Mouse (Mus musculus) liver, postnatal 0 days (tissue): ENCODE measurements at regions not wholly inside any gene's neighbourhood (a gene's known extent, or its start where the extent isn't known, plus 50 kb on each side); places are given as distances from the start of the nearest gene placed in this dataset.

ENCODE experiments used
- ATAC-seq: fragments of 200-750 bp; cut with Nextera tagmentation; 2 replicates; pipeline ENCODE4 v1.8.0; 2017; ENCODE audit warnings: mild to moderate bottlenecking, moderate library complexity
- DNase-seq: peaks from one replicate; pipeline ENCODE4 v3.0.0-alpha.2; 2016
- H3K27ac ChIP-seq: fragments of 300-500 bp; sonication (generic); 2 replicates; pipeline ENCODE4 v1.5.1; 2014; ENCODE audit warnings: antibody characterized with exemption, moderate library complexity, mild to moderate bottlenecking, low read depth
- H3K27me3 ChIP-seq: fragments of 300-500 bp; sonication (generic); 2 replicates; pipeline ENCODE4 v1.6.1; 2014; ENCODE audit warnings: low read length, control low read depth, mixed read lengths; ENCODE audit not compliant: insufficient read depth
- H3K36me3 ChIP-seq: fragments of 300-500 bp; sonication (generic); replicated peaks from 2 replicates; pipeline ENCODE4 v1.6.1; 2014; ENCODE audit warnings: mild to moderate bottlenecking, control low read depth, low read length, moderate library complexity, mixed read lengths; ENCODE audit not compliant: insufficient read depth
- H3K4me1 ChIP-seq: fragments of 300-500 bp; sonication (generic); 2 replicates; pipeline ENCODE4 v1.6.1; 2014; ENCODE audit warnings: antibody characterized with exemption, mild to moderate bottlenecking, control low read depth; ENCODE audit not compliant: insufficient read depth
- H3K4me2 ChIP-seq: fragments of 300-500 bp; sonication (generic); 2 replicates; pipeline ENCODE4 v1.6.1; 2014; ENCODE audit warnings: low read depth, mild to moderate bottlenecking, low read length, moderate library complexity, mixed read lengths
- H3K4me3 ChIP-seq: fragments of 300-500 bp; sonication (generic); 2 replicates; pipeline ENCODE4 v1.5.1; 2014; ENCODE audit warnings: low read depth, low read length
- H3K9ac ChIP-seq: fragments of 300-500 bp; sonication (generic); replicated peaks from 2 replicates; pipeline ENCODE4 v1.6.1; 2014; ENCODE audit warnings: mild to moderate bottlenecking, moderate library complexity
- H3K9me3 ChIP-seq: fragments of 300-500 bp; sonication (generic); 2 replicates; pipeline ENCODE4 v1.6.1; 2016; ENCODE audit warnings: mild to moderate bottlenecking, control low read depth, low read length, mixed read lengths
- CTCF ChIP-seq: sonication (generic); IDR thresholded peaks from 2 replicates; pipeline ENCODE4 v1.5.1; 2016; ENCODE audit warnings: antibody characterized with exemption, low read depth
- EP300 ChIP-seq: IDR thresholded peaks from 2 replicates; pipeline ENCODE4 v1.6.1; 2016; ENCODE audit warnings: antibody characterized with exemption, low read depth, mild to moderate bottlenecking
- WGBS: fragments of 180-500 bp; shearing (Covaris S2); extraction: QIAGEN DNeasy Blood & Tissue Kit; methylation state at CpG from one replicate; pipeline ENCODE4 v1.1.7; 2014; ENCODE audit not compliant: insufficient replicate concordance; 5-methylcytosine and 5-hydroxymethylcytosine counted together

DNA sequence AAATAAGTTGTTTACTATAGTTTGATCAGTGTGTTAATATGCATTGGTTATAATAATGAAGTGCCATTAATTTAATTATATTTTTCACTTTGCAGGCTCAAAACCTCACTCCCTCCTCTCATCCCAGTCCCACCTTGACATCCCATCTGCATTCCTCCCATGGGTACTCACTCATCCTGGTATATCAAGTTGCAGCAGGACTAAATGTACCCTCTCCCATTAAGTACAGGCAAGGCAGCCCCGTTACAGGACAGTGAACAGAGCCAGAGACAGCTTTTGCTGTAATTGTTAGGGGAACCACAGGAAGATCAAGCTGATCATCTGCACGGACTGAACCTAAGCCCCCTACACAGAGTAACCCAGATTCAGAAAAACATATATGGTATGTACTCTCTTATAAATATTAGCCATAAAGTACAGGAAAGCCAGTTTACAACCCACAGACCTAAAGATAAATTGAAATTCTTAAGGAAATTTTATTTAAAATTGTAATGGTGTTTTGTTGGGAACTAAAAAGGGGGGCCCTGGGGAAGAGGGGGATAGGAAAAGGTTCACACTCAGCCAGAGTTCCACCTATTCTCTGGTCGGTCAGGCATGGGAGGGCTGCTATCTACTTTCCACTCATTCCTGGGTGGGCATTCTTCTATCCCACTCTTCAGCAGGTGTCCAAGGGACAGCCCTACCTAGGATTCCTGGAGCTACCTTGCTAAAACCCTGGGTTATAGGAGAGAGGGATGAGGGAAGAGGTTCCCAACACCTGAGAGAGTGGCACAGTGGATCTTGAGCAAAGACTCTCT lies 96.0 kb upstream of the Speer4f2 start:
- Histone ChIP-seq H3K36me3 (no peaks in the 10 kb centered on the region), H3K27me3 (0 out of 2 replicates have a peak, but pooled peaks cover 7% of the 10 kb centered on the region), H3K4me1 (no peaks in the 10 kb centered on the region), H3K9ac (no peak overlapping the region), H3K4me2 (no peak overlapping the region), H3K9me3 (no peaks in the 10 kb centered on the region), H3K4me3 (no peak overlapping the region), H3K27ac (no peak overlapping the region)
- no peak for DNase-seq
- no peak for TF ChIP-seq EP300
- no peak for TF ChIP-seq CTCF
- 70% methylated on average over 3 of the region's 3 CpGs for WGBS
- no peak for ATAC-seq

DNA sequence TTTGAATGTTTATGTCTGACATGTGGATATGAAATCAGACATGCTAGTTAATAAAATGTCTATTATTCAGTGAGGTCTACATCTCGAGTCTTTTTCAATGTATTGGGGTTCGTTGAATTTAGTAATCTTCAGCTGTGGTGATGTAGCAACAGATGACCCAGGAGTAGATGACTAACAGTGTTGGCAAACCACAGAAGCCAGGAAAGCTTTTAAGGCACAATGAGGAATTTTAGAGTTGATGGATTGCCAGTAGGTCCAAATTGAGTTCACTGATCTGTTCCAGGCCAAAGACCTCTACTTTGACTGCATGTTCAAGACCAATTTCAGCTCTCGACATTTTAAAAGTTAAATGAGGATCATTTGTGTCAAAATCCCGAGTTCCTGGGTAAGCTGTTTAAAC lies 92.8 kb upstream of the Speer4f2 start:
- no peak for ATAC-seq
- H3K36me3 ChIP-seq = no peaks in the 10 kb centered on the region
- H3K9ac ChIP-seq = no peak overlapping the region
- WGBS = 53% methylated on average over 4 of the region's 4 CpGs
- no peak overlapping the region for H3K4me3 ChIP-seq
- no peaks in the 10 kb centered on the region for H3K9me3 ChIP-seq
- H3K4me2 ChIP-seq = no peak overlapping the region
- H3K27me3 ChIP-seq = 0 out of 2 replicates have a peak, but pooled peaks cover 4% of the 10 kb centered on the region
- no peak for DNase-seq
- H3K27ac ChIP-seq = no peak overlapping the region
- TF ChIP-seq CTCF (no peak), EP300 (no peak)
- no peaks in the 10 kb centered on the region for H3K4me1 ChIP-seq

DNA sequence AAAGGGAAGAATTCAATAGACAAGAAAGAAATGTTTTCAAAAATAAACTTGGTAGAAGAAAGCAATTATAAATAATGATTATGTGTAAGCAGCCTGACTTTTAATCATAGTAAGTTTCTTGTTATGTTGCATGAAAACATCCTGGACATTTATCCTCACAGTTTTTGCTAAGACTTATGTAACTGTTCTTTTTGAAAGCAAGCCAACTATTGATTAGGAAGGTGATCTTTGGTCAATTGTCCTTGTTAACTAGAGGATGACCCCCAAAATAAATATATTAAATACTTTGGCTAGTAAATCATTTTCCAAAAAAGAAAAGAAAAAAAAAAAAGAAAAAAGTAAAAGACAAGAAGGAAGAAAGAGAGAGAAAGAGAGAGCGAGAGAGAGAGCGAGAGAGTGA lies 92.0 kb upstream of the Speer4f2 start:
- Histone ChIP-seq H3K36me3 (no peaks in the 10 kb centered on the region), H3K27me3 (0 out of 2 replicates have a peak, but pooled peaks cover 5% of the 10 kb centered on the region), H3K9me3 (no peaks in the 10 kb centered on the region), H3K4me1 (no peaks in the 10 kb centered on the region), H3K4me3 (no peak overlapping the region), H3K27ac (no peak overlapping the region), H3K4me2 (no peak overlapping the region), H3K9ac (no peak overlapping the region)
- DNase-seq = no peak
- WGBS = 64% methylated on average over 2 of the region's 2 CpGs
- no peak for ATAC-seq
- TF ChIP-seq CTCF = no peak
- TF ChIP-seq EP300 = 0 out of 2 replicates have a peak, but pooled peaks have one; percentile 12

DNA sequence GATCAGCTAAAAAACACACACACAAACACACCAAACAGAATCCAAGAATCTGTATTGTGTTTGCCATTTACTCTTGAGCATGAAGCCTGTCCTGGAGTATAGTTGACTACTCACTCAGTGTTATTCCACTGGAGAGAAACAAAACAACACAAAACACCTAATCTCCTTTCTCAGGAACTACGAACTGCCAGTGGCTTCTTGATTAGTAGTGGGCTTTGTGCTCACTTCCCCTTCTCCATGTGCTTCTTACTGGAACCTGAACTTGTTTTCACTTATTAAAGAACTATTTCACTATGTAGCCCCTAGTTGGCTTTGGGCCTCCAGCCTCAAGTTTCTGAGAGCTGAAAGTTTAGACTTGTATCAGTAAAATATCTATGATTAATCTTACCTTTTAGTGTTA lies 84.0 kb upstream of the Speer4f2 start:
- 0 out of 2 replicates have a peak, but pooled peaks cover 11% of the 10 kb centered on the region for H3K27me3 ChIP-seq
- no peak overlapping the region for H3K9ac ChIP-seq
- H3K4me3 ChIP-seq = no peak overlapping the region
- 38% methylated on average over 1 of the region's 1 CpGs for WGBS
- H3K9me3 ChIP-seq = no peaks in the 10 kb centered on the region
- no peak for ATAC-seq
- no peaks in the 10 kb centered on the region for H3K36me3 ChIP-seq
- no peaks in the 10 kb centered on the region for H3K4me1 ChIP-seq
- TF ChIP-seq EP300 (no peak), CTCF (no peak)
- H3K27ac ChIP-seq = no peak overlapping the region
- no peak overlapping the region for H3K4me2 ChIP-seq
- no peak for DNase-seq

DNA sequence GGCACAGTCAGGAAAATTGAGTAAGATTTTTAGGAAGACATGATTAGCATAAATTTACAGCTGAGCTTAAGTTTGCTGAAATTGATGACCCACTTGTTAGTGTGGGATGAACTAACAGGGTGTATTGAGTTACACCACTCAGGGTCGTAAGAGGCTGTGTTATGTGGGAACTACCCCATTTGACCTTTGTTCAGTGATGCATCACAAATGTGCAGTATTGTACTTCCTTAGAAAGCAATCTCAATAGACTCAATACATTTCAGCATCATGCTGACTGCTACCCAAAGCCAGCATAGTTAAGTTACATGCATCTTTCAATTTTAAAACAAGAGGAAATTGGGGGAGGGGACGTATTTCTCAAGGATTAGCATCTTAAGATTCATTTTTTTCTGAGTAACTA lies 80.4 kb upstream of the Speer4f2 start:
- 0 out of 2 replicates have a peak, but pooled peaks cover 2% of the 10 kb centered on the region for H3K4me1 ChIP-seq
- H3K36me3 ChIP-seq = no peaks in the 10 kb centered on the region
- no peak overlapping the region for H3K27ac ChIP-seq
- 0 out of 2 replicates have a peak, but pooled peaks cover 7% of the 10 kb centered on the region for H3K27me3 ChIP-seq
- no peak overlapping the region for H3K4me2 ChIP-seq
- ATAC-seq (no peak), DNase-seq (no peak)
- no peak for TF ChIP-seq CTCF
- TF ChIP-seq EP300 = no peak
- no peaks in the 10 kb centered on the region for H3K9me3 ChIP-seq
- 54% methylated on average over 2 of the region's 2 CpGs for WGBS
- no peak overlapping the region for H3K4me3 ChIP-seq
- H3K9ac ChIP-seq = no peak overlapping the region

DNA sequence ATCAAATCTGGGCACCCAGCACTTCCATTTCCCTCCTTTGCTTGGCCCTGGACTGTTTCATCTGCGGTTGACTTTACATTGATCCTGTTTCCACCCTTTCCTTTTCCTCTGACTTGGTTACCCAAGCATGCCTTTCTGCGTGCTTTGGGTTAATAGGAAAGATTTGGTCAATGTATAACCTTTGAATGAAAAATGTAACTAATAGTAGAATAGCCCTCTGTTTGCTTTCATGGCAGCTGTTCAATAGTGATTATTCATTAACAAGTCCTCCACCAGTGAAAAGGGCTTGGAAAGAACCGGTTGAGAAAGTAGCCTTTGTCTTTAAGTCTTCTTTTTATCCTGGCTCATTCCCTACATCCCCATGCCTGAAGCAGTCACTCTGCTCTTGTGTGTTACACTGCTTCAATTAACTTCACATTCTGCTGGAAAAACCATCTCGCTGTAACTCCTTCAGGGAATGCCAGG lies 76.4 kb upstream of the Speer4f2 start:
- H3K36me3 ChIP-seq = no peaks in the 10 kb centered on the region
- H3K4me1 ChIP-seq = 0 out of 2 replicates have a peak, but pooled peaks cover 2% of the 10 kb centered on the region
- ATAC-seq = no peak
- H3K4me3 ChIP-seq = no peak overlapping the region
- TF ChIP-seq EP300 = no peak
- no peak overlapping the region for H3K27ac ChIP-seq
- no peak for DNase-seq
- H3K27me3 ChIP-seq = 0 out of 2 replicates have a peak, but pooled peaks cover 4% of the 10 kb centered on the region
- H3K9me3 ChIP-seq = no peaks in the 10 kb centered on the region
- 53% methylated on average over 4 of the region's 4 CpGs for WGBS
- no peak overlapping the region for H3K9ac ChIP-seq
- H3K4me2 ChIP-seq = no peak overlapping the region
